Mouse (Mus musculus) heart, adult 9 months (tissue): ENCODE measurements around the gene A830018L16Rik.
"Not testable (repeated sequence)": the region's sequence is repeated elsewhere in the genome, so short reads cannot be mapped to it uniquely, and the experiment has no call there.

ENCODE experiments used
- DNase-seq, 2 experiments: peaks; one replicate each; pipeline ENCODE4 v3.0.0; 2022; ENCODE audit warnings: low spot score in 2 of 2

Gene A830018L16Rik

DNA sequence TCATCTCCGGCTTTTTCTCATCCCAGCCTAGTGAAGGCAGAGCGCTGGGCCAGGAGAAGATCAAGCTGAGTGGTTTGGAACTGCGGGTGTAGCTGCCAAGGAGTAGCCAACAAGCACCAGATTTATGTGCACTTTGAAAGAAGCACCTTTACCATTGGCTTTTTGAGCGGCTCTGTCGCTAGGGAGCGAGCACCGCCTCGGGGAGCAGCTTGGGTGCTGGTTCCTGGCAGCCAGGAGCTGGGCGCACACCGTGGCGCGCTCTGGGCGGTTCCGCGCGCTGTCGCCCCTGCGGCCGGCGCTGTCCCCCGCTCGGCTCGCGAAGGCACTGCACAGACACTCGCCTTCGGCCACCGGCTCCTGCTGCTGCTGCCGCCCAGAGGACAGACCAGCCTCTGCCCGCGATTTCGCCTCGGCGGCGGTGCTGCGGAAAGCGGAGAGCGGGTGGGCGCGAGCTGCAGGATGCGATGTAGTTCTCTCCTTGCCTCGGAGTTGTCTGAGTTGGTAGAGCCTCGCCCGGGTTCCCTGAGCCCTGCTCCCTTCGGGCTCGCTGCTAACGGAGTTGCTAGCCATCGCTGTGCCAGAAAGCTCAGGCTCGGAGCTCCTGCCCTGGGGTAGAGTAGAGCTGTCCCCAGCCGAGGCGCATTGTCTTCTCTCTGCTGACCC is at the start of gene A830018L16Rik:
A830018L16Rik (plus strand) TSS at position 212 of the 663 bp plus-strand sequence.
- DNase-seq: peak; percentile 11 to 24

DNA sequence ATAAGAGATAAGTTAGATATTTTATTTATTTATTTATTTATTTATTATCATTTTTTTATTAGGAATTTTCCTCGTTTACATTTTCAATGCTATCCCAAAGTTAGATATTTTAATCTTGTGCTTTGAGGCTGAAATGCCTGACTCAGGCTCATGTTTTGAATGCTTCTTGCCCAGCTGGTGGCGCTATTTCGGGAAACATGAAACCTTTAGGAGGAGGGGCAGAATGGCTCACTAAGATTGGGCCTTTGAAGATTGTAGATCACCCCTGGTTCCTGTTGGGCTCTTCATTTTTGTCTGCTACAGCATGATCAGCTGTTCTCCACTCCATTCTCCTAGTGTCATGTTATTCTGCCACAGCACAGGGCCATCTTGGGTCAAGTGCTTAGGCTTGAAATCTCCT is 28.1 kb upstream of the A830018L16Rik start:
- DNase-seq: no peak

DNA sequence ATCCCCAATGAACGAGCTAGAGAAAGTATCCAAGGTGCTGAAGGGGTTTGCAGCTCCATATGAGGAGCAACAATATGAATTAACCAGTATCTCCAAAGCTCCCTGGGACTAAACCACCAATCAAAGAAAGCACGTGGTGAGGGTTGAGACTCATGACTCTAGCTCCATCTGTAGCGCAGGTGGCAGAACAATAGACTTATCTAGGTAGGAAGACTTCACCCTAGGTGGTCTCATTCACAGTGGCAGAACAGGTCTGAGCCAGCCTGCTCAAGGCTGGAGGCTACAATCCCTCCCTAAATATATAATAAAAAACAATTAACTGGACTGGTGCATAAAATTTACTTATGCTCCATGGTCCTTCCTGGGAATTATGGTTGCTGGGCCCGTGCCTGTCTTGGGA is 18.5 kb upstream of the A830018L16Rik start:
- DNase-seq: no peak

DNA sequence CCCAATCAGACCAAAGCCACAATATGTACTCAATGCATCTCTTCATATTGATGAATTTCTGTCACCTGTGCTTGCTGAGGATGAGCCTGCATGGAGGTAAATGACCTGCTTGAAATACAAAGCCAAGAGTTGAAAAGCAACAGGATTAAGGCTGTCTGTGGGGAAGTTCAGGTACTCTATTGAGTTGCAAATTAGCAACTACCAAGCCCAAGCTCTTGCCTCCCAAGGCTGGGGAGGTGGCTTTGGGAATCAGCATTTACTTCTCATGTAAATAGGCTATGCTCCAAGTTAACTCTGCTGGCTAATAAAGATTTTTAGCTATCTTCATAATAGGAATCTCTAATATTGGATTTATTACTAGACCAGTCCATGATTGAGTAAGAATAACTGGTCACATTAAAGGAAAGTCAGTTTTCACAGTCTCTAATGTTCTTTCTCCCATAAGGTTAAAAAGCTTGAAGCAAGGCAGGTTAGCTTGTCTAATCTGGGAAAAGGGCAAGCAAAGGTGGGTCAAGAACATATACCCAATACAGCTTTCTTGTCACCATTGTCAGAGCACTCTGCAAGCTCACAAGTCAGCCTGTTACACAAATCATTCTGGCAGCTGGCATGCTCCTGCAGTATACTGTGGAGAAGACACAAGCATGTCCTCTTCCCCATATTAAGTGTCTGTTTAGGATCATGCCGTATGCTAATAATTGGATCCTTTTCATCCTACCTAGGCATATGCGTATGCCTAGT is 17.7 kb upstream of the A830018L16Rik start:
- no peak for DNase-seq

DNA sequence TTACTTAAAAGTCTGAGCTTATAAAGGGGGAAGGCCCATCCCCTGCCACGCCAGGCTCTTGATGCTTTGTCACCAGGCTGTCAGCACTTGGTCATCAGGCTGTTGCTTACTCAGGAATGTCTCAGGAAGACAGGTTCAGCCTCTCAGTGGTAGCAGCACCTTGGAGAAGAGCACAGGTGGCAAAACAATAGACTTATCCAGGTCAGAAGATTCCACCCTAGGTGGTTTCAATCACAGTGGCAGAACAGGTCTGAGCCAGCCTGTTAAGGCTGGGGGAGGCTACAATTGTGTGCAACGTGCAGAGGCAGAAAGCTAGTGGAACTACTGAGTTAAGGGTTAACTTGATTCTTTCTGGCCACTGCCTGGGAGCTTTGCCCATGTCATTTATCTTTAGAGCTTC is 12.7 kb upstream of the A830018L16Rik start:
- DNase-seq: no peak

DNA sequence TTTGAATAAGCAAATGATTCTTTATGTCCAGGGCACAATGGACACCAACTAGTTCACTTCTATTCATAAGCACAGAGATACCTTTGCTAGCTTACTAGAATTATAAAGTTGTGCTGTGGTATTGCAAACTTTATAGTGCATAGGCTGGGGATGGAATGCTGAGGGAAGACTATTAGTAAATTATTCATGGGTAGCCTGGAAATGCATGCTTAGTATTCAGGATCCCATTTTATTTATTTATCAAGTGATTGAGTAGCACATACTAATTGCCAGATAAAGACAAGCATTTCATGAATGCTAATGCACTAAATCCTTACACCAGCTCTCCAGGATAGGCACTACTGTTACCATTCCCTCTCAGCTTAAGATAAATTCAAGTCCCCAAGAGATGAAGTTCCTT is 8.4 kb upstream of the A830018L16Rik start:
- DNase-seq: no peak

DNA sequence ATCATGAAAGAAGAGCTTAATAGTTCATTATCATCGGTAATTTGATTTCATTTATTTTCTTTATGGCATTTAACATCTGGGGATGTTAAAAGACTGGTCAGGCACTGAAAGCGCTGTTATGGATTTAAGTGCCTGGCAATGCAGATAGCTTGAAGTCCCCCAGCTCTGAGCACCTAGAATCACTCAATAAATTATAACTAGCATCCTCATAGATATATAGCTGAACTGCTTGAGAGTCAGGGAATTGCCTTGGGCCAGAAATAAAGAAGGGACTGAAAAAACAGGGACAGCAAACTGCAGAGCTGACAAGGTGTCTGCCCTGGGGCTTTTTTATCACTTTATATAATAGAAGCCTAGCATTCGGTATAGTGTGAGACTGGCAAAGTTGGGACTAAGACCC is 7.9 kb upstream of the A830018L16Rik start:
- DNase-seq: no peak

DNA sequence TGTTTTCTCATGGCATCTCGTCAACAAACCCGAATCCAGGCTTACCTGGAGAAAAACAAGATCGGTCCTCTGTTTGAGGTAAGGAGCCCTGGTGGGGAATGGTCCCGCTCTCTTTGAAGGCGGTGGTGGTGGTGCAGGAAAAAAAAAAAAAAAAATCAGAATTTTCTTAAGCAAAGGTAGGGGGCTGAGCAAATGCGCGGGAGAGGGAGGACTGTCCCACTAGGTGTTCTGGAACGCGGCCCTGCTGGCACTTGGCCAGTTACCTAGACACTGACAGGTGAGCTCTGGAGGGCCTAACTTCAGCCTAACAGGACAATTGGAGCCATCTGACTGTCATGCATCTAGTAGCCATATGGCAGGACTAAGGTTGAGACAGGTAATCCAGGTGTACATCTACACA is 655 bp downstream of the A830018L16Rik start:
- no peak for DNase-seq

DNA sequence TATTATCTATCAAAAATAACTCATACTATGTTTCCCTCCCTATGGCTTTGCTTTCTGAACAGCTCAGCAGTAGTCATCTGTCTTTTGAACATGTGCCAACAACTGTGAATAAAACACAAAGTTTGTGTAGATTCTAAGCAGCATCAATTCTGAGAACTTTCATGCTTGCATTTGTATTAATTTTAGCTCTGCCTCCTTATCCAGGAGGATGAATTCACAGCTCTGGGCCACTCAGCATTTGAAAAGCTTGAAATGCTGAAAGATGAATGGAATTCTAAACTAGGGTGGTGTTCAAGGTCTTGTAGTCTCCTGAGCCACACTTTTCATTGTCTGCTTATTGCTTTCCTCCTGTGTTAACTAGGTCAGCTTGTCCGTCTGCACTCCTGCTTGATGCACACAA is 13.4 kb downstream of the A830018L16Rik start:
- no peak for DNase-seq

DNA sequence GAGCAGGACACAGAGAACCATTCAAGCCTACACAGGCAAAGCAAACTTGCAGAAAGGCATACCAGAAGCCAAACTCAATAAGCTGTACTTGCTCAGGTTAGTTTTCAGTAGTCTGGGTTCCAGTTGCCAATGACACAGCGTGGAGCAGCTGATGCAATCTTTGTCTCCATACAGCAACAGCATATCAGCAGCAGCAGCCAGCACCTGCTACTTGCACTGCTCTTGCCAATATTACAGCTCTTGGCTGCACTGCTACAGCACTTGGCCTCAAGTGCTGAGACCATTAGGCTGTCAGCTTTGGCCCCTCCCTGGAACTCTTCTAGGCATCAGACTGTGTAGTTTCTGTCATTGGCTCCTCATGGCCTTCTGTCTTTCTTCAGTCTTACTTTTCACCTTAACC is 44.4 kb downstream of the A830018L16Rik start:
- DNase-seq: peak; percentile 64 to 65

DNA sequence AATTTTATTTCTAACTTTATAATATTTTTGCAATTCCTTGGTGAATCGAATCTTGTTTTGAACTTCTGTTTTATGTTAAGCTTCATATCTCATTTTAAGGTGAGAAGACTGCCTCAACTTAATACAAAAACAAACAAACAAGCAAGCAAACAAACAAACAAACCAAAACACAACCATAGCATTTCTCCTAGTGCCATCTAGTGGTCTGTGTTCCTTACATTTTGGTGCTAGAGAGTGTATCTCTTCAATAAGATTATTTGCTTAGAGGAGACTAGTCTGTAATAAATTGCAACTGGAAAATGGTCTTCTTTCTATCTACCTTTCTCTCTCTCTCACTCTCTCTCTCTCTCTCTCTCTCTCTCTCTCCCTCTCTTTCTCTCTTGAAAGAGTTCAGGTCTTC is 52.4 kb downstream of the A830018L16Rik start:
- DNase-seq: no peak

DNA sequence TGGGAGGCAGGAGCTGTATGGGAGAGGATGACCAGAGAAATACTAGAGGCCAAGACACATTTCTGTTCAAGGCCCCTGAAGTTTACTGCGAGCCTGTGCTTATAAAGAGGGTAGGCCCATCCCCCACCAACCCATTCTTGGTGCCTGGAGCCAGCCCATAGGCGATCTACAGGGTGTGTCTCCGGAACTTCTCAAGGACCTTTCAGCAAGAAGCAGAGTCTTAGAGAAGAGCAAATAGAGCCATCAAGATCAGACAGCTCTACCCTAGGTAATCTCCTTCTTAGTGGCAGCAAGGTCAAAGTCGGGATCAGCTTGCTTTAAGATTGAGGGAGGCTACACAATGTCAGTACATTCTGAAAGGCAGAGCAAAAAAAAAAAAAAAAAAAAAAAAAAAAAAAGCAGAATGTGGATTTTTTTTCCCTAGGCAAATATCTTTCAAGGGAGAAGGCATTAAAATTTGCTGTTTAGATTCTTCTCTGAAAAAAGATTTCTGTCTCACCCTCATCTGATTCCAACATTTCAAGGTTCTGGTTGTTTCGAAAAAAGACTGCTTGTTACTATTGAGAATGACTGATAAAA is 53.2 kb downstream of the A830018L16Rik start:
- DNase-seq: no peak

DNA sequence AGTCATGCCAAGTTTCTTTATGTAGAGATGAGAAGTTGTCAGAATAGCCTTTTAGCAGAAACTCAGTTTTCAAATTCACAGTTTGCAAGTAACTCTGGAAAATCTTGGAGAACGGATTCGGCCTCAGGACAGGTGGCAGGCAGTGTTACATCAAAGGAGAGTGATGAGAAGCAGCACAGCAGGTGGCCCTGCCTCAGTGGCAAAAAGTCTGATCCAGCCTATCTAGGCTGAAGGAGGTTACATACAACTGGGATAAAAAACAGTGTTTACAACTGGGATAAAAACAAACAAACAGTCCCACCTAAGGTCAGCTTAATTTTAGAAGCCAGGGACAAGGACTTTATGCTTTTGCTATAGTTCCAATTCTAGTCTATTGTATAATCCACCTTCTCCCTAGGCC is 79.0 kb downstream of the A830018L16Rik start:
- DNase-seq: no peak

DNA sequence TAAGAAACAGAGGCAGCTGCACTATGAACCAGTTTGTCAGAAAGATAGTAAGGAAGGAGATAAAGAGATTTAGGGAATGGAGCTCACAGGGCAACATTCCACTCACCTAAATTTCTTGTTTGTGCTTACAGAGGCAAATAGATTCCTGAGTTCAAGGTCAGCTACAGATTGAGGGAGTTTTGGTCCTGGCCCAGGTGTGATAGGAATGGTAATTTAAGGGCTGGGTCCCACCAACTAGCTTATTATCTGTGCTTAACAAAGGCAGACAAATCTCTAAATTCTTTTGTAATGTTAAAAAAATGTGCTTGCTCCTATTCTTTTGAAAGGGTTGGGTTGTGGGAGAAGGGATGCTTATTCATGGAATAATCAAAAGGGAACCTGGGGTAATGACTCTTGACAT is 87.7 kb downstream of the A830018L16Rik start:
- no peak for DNase-seq

DNA sequence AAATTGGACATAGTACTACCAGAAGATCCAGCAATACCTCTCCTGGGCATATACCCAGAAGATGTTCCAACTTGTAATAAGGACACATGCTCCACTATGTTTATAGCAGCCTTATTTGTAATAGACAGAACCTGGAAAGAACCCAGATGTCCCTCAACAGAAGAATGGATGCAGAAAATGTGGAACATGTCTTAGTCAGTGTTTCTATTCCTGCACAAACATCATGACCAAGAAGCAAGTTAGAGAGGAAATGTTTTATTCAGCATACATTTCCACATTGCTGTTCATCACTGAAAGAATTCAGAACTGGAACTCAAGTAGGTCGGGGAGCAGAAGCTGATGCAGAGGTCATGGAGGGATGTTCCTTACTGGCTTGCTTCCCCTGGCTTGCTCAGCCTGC is 135.9 kb downstream of the A830018L16Rik start:
- DNase-seq: not testable (repeated sequence)

DNA sequence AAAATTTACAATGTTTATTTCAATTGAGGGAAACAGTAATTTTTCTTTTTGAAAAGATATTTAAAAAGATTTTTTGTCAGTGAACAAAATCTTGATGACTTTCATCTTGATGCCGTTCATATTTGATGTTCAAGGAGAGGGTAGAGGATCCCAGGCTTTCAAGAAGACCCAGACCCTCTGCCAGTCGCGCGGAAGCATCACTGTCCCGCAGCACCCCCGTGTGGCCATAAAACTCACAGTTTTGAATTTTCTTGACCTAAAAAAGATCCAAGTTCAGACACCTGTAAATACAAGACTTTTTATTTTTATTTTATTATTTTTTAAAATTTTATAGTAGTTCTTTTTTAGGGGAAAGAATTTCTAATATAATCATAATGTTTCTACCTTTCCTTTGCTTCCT is 151.4 kb downstream of the A830018L16Rik start:
- DNase-seq: no peak

DNA sequence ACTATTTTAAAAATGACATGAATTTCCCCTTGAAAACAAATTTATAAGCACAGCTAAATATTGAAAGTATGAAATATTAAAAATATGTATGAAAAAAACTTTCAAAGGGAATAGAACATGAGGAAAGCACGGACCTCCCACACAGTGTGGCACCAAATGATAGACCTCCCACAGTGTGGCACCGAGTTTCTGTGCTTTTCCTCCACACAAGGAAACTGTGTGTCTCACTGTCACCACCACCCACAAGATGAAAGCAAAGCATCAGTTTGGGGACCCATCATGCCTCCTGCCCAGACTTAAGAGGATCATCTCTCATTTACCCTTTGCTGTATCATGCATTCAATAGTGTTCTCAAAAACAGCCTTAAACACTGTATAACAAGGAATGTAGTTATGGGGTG is 152.8 kb downstream of the A830018L16Rik start:
- no peak for DNase-seq

DNA sequence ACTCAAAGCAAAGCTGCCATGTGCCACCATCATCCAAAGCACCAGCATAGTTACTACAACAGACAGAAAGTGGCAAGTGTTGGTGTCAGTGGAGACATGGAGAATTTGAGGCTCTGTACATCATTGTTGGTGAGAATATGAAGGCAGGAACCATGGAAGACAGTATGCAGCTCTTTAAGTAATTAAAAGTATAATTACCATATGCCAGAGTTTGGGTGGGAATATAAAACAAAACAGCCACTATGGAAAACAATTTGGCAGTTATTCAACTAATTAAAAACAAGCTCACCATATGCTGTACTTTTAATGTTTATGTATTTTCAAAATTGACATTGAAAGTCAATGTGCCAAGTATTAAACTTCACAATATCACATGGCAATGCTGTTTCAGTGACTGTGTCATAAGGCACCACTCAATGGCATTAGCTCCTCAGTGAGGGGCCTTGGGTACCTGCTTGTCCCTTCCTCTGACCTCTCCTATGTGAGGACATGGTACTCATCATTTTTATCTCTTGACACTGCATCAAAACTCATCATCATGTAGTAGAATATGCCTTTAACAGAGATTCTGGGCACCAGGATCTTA is 153.5 kb downstream of the A830018L16Rik start:
- no peak for DNase-seq

DNA sequence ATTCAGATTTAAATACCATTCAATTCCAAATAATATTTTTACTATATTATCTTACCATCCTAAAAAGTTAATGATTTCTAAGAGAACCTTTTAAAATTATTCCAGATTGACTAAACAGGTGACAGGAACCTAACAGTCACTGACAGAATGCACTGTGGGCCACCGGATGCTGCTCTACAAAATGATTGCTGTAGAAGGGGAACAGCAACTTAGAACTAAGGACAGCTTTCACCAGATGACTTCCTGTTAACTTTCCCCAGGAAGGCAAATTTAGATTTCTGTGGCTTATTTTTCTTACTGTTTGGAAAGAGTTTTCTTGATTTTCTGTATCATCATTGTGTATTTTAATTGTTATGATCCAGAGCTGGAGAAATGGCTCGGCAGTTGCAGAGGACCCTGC is 156.4 kb downstream of the A830018L16Rik start:
- DNase-seq: no peak

DNA sequence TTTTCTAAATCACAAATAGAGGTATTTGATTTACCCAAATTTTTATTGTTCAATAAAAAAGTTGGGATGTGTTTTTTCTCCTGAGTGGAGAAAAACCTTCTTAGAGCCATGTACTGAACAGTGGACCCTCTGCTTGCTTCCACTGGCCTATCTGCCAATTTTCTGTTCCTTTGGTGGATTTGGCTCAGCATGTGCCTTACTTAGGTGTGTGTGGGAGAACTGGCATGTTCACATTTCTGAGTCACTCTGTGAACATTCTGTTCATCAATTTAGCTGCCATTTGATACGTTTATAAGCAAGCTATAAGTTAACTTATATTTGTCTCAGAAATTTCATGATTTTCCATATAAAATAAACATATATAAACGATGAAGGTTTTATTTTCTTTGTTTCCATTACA is 159.6 kb downstream of the A830018L16Rik start:
- DNase-seq: no peak

DNA sequence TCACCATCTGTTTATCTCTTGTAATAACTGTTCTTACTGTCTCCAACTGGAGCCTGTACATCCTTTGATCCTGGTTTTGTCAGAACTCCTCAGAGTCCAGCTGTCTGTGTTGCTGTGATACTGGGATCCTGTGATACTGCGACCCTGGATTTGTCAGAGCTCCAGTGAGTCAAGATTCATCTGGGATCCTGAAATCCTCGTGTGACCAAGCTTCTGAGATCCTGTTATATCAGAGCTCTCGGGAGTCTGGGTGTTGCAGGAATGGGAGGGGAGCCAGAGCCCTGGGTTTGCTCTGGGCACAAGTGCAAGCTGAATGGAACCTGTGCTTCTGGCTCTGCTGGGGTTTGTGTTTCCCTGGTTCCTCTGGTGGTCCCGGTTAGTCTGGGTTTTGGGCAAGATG is 166.1 kb downstream of the A830018L16Rik start:
- no peak for DNase-seq

DNA sequence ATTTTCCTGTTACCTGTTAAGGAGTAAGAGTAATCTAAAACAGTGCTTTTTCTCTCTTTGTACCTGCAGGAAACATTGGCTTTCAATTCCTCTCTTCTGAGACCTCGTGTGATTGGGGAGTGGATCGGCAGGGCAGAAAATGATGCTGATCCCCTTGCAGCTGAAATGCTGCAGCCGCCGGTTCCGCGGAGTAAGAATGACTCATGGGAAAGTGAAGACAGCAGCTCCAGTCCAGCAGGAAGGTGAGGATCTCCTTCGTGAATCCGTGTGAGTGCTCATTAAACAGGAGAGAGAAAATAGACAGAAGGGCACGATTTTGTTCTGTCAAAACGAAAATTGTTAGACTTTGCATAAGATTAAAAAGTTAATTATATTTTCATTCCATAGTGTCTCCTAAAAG is 174.4 kb downstream of the A830018L16Rik start:
- DNase-seq: no peak

DNA sequence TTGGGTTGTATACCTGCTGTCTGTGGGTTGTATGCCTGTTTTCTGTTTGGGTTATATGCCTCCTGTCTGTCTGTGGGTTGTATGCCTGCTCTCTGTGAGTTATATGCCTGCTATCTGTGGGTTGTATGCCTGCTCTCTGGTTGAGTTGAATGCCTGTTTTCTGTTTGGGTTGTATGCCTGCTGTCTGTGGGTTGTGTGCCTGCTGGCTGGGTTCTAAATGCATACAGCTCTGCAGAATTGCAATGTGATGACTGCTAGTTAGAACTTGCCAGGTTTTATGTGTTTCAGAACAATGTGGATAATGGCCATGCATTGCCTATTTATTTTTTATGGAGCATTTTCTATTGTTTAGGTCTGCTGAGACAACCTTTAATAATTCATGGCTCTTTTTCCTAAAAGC is 236.2 kb downstream of the A830018L16Rik start:
- DNase-seq: no peak
